Comparison of ENCODE assay signal across 16 mouse cellular contexts in genomic region chr2:65017375-65017774, GRCm38 (mm10). TPM values are rescaled to one million over a fixed set of nuclear protein-coding genes. Genes with fewer than 3 reads are reported as not detected.
"Had no signal": no experiment of that assay in that cellular context is flagged by ENCODE, and none has a peak within 500 bp of the region (broad histone marks: within the 10 kb centered on the region; RNA-seq: fewer than 3 reads in every experiment).

No protein-coding gene starts in this region.

- ATAC-seq: midbrain, embryonic 13.5 days; midbrain, embryonic 15.5 days had no signal

- DNase-seq: lung, adult 18-20 months; lung, embryonic 14.5 days; lung, postnatal 10 days; lung, postnatal 4 days; right cerebral cortex, postnatal 25 days; thymus, adult 2 months; thymus, postnatal 25 days had no signal

- H3K9me3 ChIP-seq: midbrain, embryonic 13.5 days; midbrain, embryonic 15.5 days; neural tube, embryonic 12.5 days; stomach, embryonic 15.5 days had no signal

- H3K4me3 ChIP-seq: megakaryocyte, embryonic 14.5 days; midbrain, embryonic 13.5 days; midbrain, embryonic 15.5 days; neural tube, embryonic 12.5 days; stomach, embryonic 15.5 days had no signal

- H3K27me3 ChIP-seq: midbrain, embryonic 15.5 days; stomach, embryonic 15.5 days had no signal

- H3K4me2 ChIP-seq: lung, embryonic 14.5 days; midbrain, embryonic 13.5 days; midbrain, embryonic 15.5 days; neural tube, embryonic 12.5 days; stomach, embryonic 15.5 days had no signal

- H3K36me3 ChIP-seq: midbrain, embryonic 13.5 days; midbrain, embryonic 15.5 days; neural tube, embryonic 12.5 days; stomach, embryonic 15.5 days had no signal

- H3K27ac ChIP-seq: liver, embryonic 14.5 days; midbrain, embryonic 13.5 days; midbrain, embryonic 15.5 days; neural tube, embryonic 12.5 days; stomach, embryonic 15.5 days; stomach, postnatal 0 days had no signal

- H3K9ac ChIP-seq: liver, embryonic 14.5 days; lung, embryonic 14.5 days; midbrain, embryonic 13.5 days; midbrain, embryonic 15.5 days; neural tube, embryonic 12.5 days; stomach, embryonic 15.5 days had no signal

RNA-seq across cellular contexts. Expression of gene Grb14, which starts 7.4 kb away (rescaled TPM):
- total RNA-seq: monocyte, adult 5-6 weeks; neutrophil, adult 5-6 weeks had no signal
